Mouse (Mus musculus): ENCODE results near the gene Gm156.
"Not testable (repeated sequence)": the region's sequence is repeated elsewhere in the genome, so short reads cannot be mapped to it uniquely, and the experiment has no call there.

Gm156 gene

DNA sequence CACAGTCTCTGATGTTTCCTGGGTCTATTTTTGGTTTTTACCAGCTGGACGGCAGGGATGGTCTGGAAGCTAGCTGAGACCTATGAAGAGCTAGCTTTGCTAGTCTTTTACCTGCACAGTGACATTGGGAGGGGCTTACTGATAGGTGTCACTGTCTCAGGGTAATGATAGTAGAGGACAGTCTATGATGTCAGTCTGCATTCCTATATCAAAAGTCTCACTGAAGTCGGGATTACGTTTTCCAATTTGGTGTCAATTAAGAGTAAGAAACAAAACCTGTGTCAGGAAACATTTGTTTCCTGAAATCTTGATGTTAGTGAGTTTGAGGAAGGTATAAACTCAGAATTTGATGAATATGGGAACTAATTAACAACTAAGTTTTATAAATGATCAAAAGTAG lies at the start of gene Gm156:
Gene Gm156, minus strand, starts transcription at position 101 of the 400 bp plus-strand sequence.
- in situ Hi-C loops (cut with MboI, MseI) = not testable (repeated sequence)

DNA sequence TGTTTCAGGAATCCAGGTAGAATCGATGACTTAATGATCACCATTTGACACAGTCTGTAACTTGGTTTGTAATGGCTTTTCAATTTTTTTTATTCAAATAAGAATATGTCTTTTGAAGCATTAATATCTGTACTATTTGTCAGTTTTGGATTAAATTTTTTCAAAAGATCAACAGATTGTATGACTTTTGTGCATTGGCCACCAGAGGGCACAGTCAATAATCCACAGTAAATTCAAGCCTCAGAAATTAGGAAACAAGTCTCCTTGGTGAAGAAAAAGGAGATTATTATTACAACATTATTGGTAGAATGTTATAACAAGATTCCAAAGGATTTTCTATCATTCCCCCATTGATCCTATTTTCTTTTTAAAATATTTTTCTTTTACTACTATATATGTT lies 41.5 kb upstream of the Gm156 start:
- in situ Hi-C loops (cut with MboI, MseI) = no loop called here

DNA sequence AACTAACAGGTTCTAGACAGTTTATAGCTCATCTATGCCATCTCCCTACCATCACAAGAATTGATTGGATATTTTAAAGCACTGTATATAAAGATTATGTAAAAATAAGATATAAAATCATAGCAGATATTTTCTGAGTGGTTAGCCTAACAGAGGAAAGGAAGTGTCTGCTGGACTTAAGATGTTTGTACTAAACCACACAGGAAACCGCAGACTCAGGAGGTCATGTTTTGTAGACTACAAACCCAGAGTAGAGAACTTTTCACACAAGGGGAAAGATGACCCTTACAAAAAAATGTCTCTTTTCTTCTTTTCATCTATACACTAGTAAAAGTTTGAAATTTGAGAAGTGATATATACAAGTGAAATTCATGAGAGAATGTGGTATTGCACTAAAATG lies 39.9 kb upstream of the Gm156 start:
- in situ Hi-C loops (cut with MboI, MseI) = no loop called here

DNA sequence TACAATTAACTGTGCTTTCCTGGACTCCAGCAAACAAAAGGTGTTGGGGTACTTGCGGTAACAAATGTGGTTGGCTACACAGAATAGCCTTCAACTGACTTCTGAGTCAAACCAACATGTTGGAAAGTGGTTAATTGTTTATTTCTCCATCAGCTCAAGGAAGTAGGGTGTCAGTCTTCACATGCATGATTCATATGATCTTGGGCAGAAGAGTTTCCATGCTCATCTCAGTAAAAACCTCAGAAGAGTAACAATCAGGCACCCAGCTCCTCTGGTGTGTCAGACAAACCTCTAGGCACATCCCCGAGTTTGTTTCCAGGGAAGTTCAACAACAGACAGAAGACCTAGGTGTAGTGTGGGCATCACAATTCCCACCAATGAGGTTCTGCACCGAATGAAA lies 33.7 kb upstream of the Gm156 start:
- in situ Hi-C loops (cut with MboI, MseI) = loop anchor here (5.0 kb wide), 1 partner anchor 235 kb away; no protein-coding TSS in a partner anchor

DNA sequence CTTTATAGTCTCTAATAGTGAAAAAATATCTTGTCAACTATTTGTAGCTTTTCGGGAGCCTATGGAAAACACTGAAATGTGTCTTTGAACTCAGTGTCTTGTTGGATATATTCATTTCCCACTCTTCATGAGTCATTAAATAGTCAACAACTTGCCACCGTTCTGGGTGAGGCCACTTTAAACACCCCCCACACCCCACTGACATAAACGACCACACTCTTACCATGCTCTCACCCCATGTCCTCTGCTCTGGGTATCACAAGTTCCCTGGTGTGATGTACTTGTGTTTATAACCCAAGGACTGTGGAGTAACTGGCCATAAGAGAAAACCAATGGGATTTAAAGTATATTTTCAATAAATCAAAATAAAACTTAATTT lies 36.4 kb downstream of the Gm156 start:
- in situ Hi-C loops (cut with MboI, MseI) = no loop called here

DNA sequence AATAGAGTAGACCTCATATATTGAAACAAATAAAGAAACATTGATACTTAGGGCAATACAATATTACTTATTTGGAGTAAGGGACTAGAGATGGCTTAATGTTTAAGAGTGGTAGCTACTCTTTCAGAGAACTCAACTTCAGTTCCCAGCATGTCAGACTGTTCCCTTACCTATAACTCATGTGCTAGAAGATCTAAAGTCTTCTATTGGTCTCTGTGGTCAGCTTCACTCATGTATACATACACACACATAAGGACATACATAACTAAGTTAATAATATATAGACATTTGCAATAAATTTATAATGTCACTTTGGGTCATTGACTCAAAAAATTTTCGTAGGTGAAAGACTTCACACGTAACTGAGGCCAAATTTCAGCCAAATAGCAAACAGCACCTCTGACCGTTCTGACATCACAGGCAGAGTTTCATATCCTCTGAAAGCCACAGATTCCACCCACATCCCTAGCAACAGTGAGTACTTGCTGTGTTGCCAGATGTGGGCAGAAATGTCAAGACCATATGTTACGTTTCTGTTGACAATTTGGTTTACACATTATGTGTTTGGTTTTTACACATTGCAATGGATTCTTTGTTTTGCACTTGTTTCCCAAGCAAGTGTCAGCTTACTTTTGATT lies 36.9 kb downstream of the Gm156 start:
- in situ Hi-C loops (cut with MboI, MseI) = no loop called here

DNA sequence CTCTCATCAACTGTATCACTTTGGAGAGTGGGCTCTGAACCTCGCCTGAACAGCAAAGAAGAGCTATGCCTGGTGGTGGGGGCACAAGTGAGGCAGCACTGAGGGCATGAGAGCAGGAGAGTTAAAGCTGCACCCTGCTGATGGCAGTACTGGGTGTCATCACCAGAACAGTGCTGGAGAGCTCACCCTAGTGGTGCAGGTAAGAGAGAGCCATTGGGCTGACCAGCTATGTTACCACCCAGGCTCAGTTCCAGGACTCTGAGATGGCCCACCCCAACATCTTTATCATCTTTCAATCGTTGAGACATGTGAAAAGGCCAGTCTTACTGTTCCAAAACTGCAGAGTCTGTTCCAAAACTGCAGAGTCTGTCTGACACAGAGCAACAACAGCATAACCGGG lies 37.9 kb downstream of the Gm156 start:
- in situ Hi-C loops (cut with MboI, MseI) = no loop called here

DNA sequence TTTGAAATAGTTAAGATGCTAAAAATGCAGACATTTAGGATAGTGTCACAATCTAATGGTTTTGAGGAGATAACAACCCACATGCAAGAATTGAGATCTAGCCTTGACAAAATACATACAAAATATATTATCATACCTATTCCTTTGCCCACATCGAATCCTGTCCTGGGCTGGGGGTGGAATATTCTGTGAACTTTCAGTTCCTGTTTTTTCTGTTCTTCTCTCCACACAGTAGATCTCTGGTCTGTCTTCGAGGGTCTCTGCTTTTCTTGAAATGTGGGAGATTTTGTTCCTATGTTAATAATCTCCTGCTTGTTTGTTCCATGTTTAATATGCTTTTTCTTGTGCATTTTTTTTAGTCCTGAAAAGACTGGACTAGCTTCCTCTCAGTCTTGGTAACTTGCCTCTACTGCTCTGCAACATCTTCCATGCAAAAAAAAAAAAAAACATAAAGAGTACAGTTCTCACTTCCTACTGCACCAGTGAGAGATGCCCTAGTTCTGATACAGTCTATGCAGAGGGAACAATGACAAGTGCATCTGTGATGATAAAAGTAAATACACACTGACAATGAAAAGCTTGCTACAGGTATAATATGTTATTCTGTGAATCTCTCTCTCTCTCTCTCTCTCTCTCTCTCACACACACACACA lies 43.9 kb downstream of the Gm156 start, which contains the start of gene Klri2:
Gene Klri2, minus strand, starts transcription at position 416 of the 653 bp plus-strand sequence.
- in situ Hi-C loops (cut with MboI, MseI) = no loop called here

DNA sequence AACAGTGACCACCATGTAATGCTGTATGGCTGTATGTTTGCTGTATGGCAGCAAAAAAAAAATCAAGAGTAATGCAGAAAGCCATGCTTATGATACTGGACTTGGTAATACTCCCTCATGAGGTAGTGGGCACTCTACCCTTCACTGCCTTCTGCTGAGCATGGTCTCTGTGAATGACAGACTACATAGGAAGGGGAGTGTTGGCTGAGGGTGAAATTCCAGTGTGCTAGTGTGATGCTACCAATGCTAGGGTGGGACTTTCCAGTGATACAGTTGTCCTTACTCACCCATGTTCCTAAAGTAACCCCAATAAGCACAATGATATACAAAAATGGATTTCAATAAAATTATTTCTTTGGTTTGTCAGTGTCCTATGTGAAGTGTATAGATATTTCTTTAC lies 47.7 kb downstream of the Gm156 start:
- in situ Hi-C loops (cut with MboI, MseI) = no loop called here

DNA sequence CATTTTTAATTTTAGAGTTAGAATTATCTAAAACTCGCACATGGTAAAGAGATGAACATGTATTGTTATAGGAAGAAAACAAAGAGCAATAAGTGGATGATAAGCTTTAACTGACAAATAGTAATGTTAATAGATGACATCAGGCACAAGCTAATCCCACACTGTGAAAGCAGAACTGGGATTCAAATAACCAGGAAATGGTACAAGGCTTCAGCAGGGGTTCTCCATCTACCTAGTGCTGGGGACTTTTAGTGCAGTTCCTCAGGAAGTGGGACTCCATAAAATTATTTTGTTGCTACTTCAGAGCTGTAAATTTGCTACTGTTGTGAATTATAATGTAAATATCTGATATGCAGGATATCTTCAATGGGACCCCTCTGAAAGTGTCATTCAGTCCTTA lies 56.8 kb downstream of the Gm156 start:
- in situ Hi-C loops (cut with MboI, MseI) = no loop called here

DNA sequence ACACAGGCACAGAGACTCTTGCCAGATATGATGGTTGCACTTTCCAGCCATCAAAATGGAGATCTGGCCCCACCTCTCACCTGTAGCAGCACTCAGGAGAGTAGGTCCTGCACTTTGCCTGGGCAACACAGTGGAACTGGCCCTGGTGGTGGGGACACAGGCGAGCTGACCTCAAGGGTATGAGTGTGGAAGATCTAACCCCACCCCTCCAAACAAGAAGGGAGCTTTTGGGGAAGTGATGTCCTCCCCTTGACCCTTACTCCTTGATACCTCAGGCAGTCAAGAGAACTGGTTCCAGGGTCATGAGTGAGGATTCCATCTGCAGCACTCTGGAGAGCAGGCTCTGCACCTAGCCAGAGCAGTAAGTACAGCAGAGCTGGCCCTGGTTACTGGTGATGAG lies 62.7 kb downstream of the Gm156 start:
- in situ Hi-C loops (cut with MboI, MseI) = no loop called here

DNA sequence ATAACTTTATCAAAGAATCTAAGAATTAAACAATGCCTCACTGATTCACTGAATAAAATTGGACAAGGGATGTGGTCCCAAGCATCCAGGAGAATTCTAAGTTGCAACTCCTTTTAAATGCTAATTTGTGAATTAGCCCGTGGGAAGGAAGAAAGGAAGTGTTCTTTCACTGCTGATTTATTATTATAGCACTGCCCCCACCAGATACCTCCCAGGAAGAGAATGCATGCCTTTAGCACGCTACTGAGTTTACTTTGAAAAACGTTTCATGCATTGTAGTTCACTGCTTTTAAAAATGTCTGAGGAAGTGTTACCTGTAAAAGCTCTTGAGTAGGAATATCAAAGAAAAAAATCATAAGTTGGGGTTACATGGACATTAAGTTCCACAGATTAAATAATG lies 63.6 kb downstream of the Gm156 start:
- in situ Hi-C loops (cut with MboI, MseI) = no loop called here

DNA sequence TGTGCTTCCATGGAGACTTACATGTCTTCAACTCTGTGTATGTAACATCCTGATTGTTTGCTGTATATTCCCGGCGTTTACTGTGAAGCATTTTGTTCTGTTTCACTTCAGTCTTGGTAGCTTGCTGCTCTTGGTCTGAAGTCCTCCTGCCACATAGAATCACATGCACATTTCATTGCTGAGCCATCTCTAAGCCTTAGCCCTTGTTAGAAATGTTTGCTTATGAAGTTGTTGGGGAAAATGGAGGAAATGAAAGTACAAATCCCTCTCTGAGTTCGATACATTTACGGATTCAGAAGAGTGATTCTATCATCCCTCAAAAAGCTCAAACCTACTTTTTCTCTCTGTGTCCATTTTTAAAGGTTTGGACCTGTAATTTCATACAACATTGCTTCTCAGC lies 67.0 kb downstream of the Gm156 start, which contains the start of gene Klri1:
Gene Klri1, minus strand, starts transcription at position 101 of the 400 bp plus-strand sequence.
- in situ Hi-C loops (cut with MboI, MseI) = no loop called here
